Mouse (Mus musculus): Measurements from ENCODE around the gene Olfr552. TPM values are rescaled to one million over a fixed set of nuclear protein-coding genes. Genes with fewer than 3 reads are reported as not detected.

Olfr552 gene
- not detected in 2 replicates for polyA plus RNA-seq (2012; rRNA removed)

- no peak for TF ChIP-seq CTCF (IDR thresholded peaks at IDR 0.05; ENCODE audit: borderline replicate concordance, control insufficient read depth, extremely low read depth, insufficient read depth, low read length, poor library complexity)
- no peak for TF ChIP-seq POLR2A (IDR thresholded peaks at IDR 0.05; ENCODE audit: control insufficient read depth, extremely low read depth, insufficient read depth, low read length, poor library complexity)
- 12% methylated on average over 1 of the region's 1 CpGs for WGBS
- no peaks in the 10 kb centered on the region for H3K4me1 ChIP-seq (replicated peaks; ENCODE audit: control insufficient read depth, insufficient read depth, low read length)
- H3K27ac ChIP-seq (ENCODE audit: control insufficient read depth, insufficient read depth, low read length) = no peak within 1 kb of the TSS
- no peaks in the 10 kb centered on the region for H3K36me3 ChIP-seq (ENCODE audit: control insufficient read depth, insufficient read depth, low read length)
- H3K4me3 ChIP-seq (ENCODE audit: control insufficient read depth, insufficient read depth, low read length) = no peak within 1 kb of the TSS
- no peaks in the 10 kb centered on the region for H3K27me3 ChIP-seq (ENCODE audit: control insufficient read depth, insufficient read depth, low read length)
- no peak for DNase-seq
These were observed at the start of gene Olfr552 for GRCm38 (mm10) chr7:102597378-102598031. Gene Olfr552, plus strand, starts transcription at chr7:102597770.

GRCm38 (mm10) chr7:102549570-102549969 is 48.0 kb upstream of the Olfr552 start, which contains the start of gene Olfr549:
Gene Olfr549, plus strand, starts transcription at chr7:102549870.
- H3K36me3 ChIP-seq (ENCODE audit: control insufficient read depth, insufficient read depth, low read length) = no peaks in the 10 kb centered on the region
- no peaks in the 10 kb centered on the region for H3K4me1 ChIP-seq (replicated peaks; ENCODE audit: control insufficient read depth, insufficient read depth, low read length)
- no peaks in the 10 kb centered on the region for H3K27me3 ChIP-seq (ENCODE audit: control insufficient read depth, insufficient read depth, low read length)
- WGBS = 98% methylated on average over 3 of the region's 3 CpGs
- no peak for DNase-seq
- H3K4me3 ChIP-seq (ENCODE audit: control insufficient read depth, insufficient read depth, low read length) = no peak within 1 kb of the TSS
- H3K27ac ChIP-seq (ENCODE audit: control insufficient read depth, insufficient read depth, low read length) = no peak within 1 kb of the TSS
- no peak for TF ChIP-seq CTCF (IDR thresholded peaks at IDR 0.05; ENCODE audit: borderline replicate concordance, control insufficient read depth, extremely low read depth, insufficient read depth, low read length, poor library complexity)
- TF ChIP-seq POLR2A (IDR thresholded peaks at IDR 0.05; ENCODE audit: control insufficient read depth, extremely low read depth, insufficient read depth, low read length, poor library complexity) = no peak

DNA sequence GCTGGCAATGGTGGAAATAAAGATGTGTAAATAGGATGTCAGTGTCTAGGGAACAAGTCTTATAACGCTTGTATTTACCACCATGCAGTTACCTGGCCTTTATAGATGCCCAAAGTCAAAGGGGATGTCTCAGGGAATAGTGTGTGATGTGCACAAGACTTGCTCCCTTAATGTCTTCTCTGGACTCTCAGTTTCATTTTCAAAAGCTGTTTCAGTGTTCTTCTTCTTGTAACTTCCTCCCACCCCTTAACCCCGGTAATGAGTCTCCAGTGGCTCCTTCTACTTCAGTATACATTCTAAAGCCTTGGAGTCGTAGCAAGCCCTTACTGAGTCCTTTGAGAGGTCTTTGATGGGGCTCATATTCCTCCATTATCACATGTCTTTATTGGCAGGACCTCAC is 44.3 kb upstream of the Olfr552 start:
- no peak overlapping the region for H3K27ac ChIP-seq (ENCODE audit: control insufficient read depth, insufficient read depth, low read length)
- TF ChIP-seq POLR2A (IDR thresholded peaks at IDR 0.05; ENCODE audit: control insufficient read depth, extremely low read depth, insufficient read depth, low read length, poor library complexity) (no peak), CTCF (IDR thresholded peaks at IDR 0.05; ENCODE audit: borderline replicate concordance, control insufficient read depth, extremely low read depth, insufficient read depth, low read length, poor library complexity) (no peak)
- no peak for DNase-seq
- peaks cover 3% of the 10 kb centered on the region; the same call in 1 of the 2 replicates for H3K36me3 ChIP-seq (ENCODE audit: control insufficient read depth, insufficient read depth, low read length)
- H3K27me3 ChIP-seq (ENCODE audit: control insufficient read depth, insufficient read depth, low read length) = no peaks in the 10 kb centered on the region
- WGBS = 48% methylated on average over 3 of the region's 3 CpGs
- no peak overlapping the region for H3K4me3 ChIP-seq (ENCODE audit: control insufficient read depth, insufficient read depth, low read length)
- no peaks in the 10 kb centered on the region for H3K4me1 ChIP-seq (replicated peaks; ENCODE audit: control insufficient read depth, insufficient read depth, low read length)

- peaks cover 20% of the 10 kb centered on the region for H3K36me3 ChIP-seq (ENCODE audit: control insufficient read depth, insufficient read depth, low read length)
- peak within 1 kb of the TSS; percentile 73 for H3K4me3 ChIP-seq (ENCODE audit: control insufficient read depth, insufficient read depth, low read length)
- 6% methylated on average over 10 of the region's 10 CpGs for whole genome bisulfite sequencing
- no peaks in the 10 kb centered on the region for H3K27me3 ChIP-seq (ENCODE audit: control insufficient read depth, insufficient read depth, low read length)
- peak; percentile 89 for DNase-seq
- peak within 1 kb of the TSS; percentile 71 for H3K27ac ChIP-seq (ENCODE audit: control insufficient read depth, insufficient read depth, low read length)
- TF ChIP-seq CTCF (IDR thresholded peaks at IDR 0.05; ENCODE audit: borderline replicate concordance, control insufficient read depth, extremely low read depth, insufficient read depth, low read length, poor library complexity) = no peak
- TF ChIP-seq POLR2A (IDR thresholded peaks at IDR 0.05; ENCODE audit: control insufficient read depth, extremely low read depth, insufficient read depth, low read length, poor library complexity) = 0 out of 2 replicates have a peak, but pooled peaks have one; percentile 44
- peaks cover 6% of the 10 kb centered on the region for H3K4me1 ChIP-seq (replicated peaks; ENCODE audit: control insufficient read depth, insufficient read depth, low read length)
These were observed 32.3 kb upstream of the Olfr552 start, which contains the start of gene Trim21 for GRCm38 (mm10) chr7:102564999-102565997. Gene Trim21, minus strand, starts transcription at chr7:102565486.

DNA sequence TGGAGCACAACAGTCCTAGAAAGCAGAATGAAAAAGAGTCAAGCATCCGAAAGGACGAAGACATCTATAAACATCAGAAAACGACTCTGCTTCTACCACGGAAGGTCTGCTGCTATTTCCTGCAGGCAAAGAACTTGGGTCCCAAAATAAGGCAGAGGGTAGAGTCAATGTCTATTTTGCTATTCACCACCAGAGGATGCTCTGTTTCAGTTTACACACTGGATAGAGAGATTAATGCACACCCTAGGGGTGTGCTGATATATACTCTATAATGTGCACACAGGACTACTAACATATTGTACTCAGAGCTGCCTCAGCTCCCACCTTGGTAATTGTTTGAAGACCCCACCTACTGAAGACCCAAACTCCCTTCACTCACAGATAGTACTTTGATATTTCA is 31.4 kb upstream of the Olfr552 start:
- WGBS = 60% methylated on average over 4 of the region's 4 CpGs
- no peak for TF ChIP-seq POLR2A (IDR thresholded peaks at IDR 0.05; ENCODE audit: control insufficient read depth, extremely low read depth, insufficient read depth, low read length, poor library complexity)
- TF ChIP-seq CTCF (IDR thresholded peaks at IDR 0.05; ENCODE audit: borderline replicate concordance, control insufficient read depth, extremely low read depth, insufficient read depth, low read length, poor library complexity) = no peak
- peaks cover 17% of the 10 kb centered on the region for H3K36me3 ChIP-seq (ENCODE audit: control insufficient read depth, insufficient read depth, low read length)
- H3K4me3 ChIP-seq (ENCODE audit: control insufficient read depth, insufficient read depth, low read length) = no peak overlapping the region
- H3K4me1 ChIP-seq (replicated peaks; ENCODE audit: control insufficient read depth, insufficient read depth, low read length) = peaks cover 6% of the 10 kb centered on the region
- no peak for DNase-seq
- no peak overlapping the region for H3K27ac ChIP-seq (ENCODE audit: control insufficient read depth, insufficient read depth, low read length)
- H3K27me3 ChIP-seq (ENCODE audit: control insufficient read depth, insufficient read depth, low read length) = no peaks in the 10 kb centered on the region

GRCm38 (mm10) chr7:102571142-102571541 is 26.4 kb upstream of the Olfr552 start, which contains the start of gene Olfr550:
Gene Olfr550, plus strand, starts transcription at chr7:102571442.
- no peaks in the 10 kb centered on the region for H3K27me3 ChIP-seq (ENCODE audit: control insufficient read depth, insufficient read depth, low read length)
- no peak within 1 kb of the TSS for H3K4me3 ChIP-seq (ENCODE audit: control insufficient read depth, insufficient read depth, low read length)
- 98% methylated on average over 8 of the region's 8 CpGs for WGBS
- no peak for DNase-seq
- no peak for TF ChIP-seq CTCF (IDR thresholded peaks at IDR 0.05; ENCODE audit: borderline replicate concordance, control insufficient read depth, extremely low read depth, insufficient read depth, low read length, poor library complexity)
- TF ChIP-seq POLR2A (IDR thresholded peaks at IDR 0.05; ENCODE audit: control insufficient read depth, extremely low read depth, insufficient read depth, low read length, poor library complexity) = no peak
- H3K27ac ChIP-seq (ENCODE audit: control insufficient read depth, insufficient read depth, low read length) = no peak within 1 kb of the TSS
- no peaks in the 10 kb centered on the region for H3K36me3 ChIP-seq (ENCODE audit: control insufficient read depth, insufficient read depth, low read length)
- H3K4me1 ChIP-seq (replicated peaks; ENCODE audit: control insufficient read depth, insufficient read depth, low read length) = 0 out of 2 replicates have a peak, but pooled peaks cover 2% of the 10 kb centered on the region

Measured in thymus, adult 2 months (tissue).